Mouse (Mus musculus) bone marrow, adult 2 months (tissue): ENCODE measurements around the gene Cmtm6.

ENCODE experiments used
- CTCF ChIP-seq: fragments of 200-500 bp; IDR thresholded peaks from 2 replicates; pipeline ENCODE4 v1.5.1; 2011; ENCODE audit warnings: low read length, control low read depth; ENCODE audit not compliant: control insufficient read depth, insufficient read depth
- POLR2A ChIP-seq: fragments of 200-500 bp; IDR thresholded peaks from 2 replicates; pipeline ENCODE4 v1.6.1; 2011; ENCODE audit warnings: low read depth, mild to moderate bottlenecking, control low read depth, low read length, borderline replicate concordance; ENCODE audit not compliant: control insufficient read depth

- 0 out of 2 replicates have a peak, but pooled peaks have one; percentile 11 for TF ChIP-seq POLR2A
- no peak for TF ChIP-seq CTCF
Measured at GRCm38 (mm10) chr9:114778047-114778390, 47.1 kb downstream of the Cmtm6 start.
